Mouse (Mus musculus) olfactory bulb, adult 2 months (tissue): ENCODE results near the gene Gabrb2. TPM values are rescaled to one million over a fixed set of nuclear protein-coding genes. Genes with fewer than 3 reads are reported as not detected.

ENCODE experiments used
- H3K27ac ChIP-seq: fragments of 200-500 bp; 2 replicates; pipeline ENCODE4 v1.5.1; 2012; ENCODE audit warnings: low read depth, low read length; ENCODE audit not compliant: insufficient read depth
- H3K4me1 ChIP-seq: fragments of 200-500 bp; 2 replicates; pipeline ENCODE4 v1.6.1; 2012; ENCODE audit warnings: low read length; ENCODE audit not compliant: control insufficient read depth, insufficient read depth
- H3K4me3 ChIP-seq: fragments of 200-500 bp; 2 replicates; pipeline ENCODE4 v1.5.1; 2012; ENCODE audit warnings: mild to moderate bottlenecking, low read depth, low read length, moderate library complexity; ENCODE audit not compliant: insufficient read depth
- CTCF ChIP-seq: fragments of 200-500 bp; IDR thresholded peaks from 2 replicates; pipeline ENCODE4 v1.5.1; 2012; ENCODE audit warnings: low read depth, mild to moderate bottlenecking, low read length, moderate library complexity; ENCODE audit not compliant: insufficient read depth
- POLR2A ChIP-seq: fragments of 200-500 bp; IDR thresholded peaks from 2 replicates; pipeline ENCODE4 v1.6.1; 2012; ENCODE audit warnings: mild to moderate bottlenecking, low read depth, low read length, moderate library complexity; ENCODE audit not compliant: insufficient read depth
- WGBS: fragments of 180-500 bp; shearing (Covaris S2); methylation state at CpG from one replicate; pipeline ENCODE4 v1.1.7; 2018; 5-methylcytosine and 5-hydroxymethylcytosine counted together
- polyA plus RNA-seq: library from polyadenylated mRNA; stranded (reverse); fragments of >200 nt; gene quantifications from 2 replicates; pipeline ENCODE4 v1.2.4, GENCODE M21; 2012; ENCODE audit warnings: low replicate concordance; ENCODE audit not compliant: missing spikeins, insufficient read depth, insufficient read length

Gabrb2 gene
- not detected in 2 replicates for polyA plus RNA-seq

DNA sequence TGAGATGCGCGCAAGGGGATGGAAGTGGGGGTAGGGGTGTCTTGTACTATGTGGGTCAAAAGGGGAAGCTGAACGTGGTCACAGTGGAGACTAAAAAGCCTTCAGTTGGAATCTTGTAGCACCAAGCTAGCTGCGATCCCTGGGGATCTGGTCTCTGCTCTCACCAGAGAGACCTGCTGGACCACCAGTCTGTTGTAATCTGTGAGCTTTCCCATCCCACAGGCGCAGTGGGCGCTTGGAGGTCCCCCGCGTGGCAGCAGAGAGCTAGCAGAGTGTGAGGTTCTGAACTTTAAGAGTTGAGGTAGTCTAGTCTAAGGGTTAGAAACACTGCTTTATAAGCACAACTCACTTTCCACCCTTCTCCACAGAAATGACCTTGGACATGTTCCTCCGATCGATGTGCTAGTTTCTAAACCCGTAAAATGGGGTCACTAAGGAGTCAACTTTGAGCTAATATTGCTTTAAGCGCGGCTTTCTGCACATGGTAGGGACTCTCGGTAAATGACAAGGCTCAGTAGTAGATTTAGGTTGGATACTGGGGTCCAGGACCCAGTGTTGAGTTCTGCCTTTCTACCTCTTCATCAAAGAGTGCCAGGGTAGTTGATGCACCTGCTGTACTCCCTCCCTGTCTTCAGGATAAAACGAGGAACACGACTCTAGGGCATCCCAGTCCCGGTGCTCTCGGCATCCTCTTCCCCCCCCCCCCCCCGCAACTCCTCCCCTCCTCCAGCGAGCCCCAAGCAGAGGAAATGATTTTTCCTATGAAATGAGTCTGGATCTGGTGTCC is at the start of gene Gabrb2:
Gene Gabrb2 (plus strand): TSS at position 762 of the 787 bp plus-strand sequence.
- Histone ChIP-seq H3K27ac (peak within 1 kb of the TSS; percentile 90), H3K4me3 (peak within 1 kb of the TSS; percentile 64), H3K4me1 (no peaks in the 10 kb centered on the region)
- TF ChIP-seq POLR2A (no peak), CTCF (no peak)
- 32% methylated on average over 20 of the region's 20 CpGs for WGBS

- H3K4me3 ChIP-seq: no peak overlapping the region
- TF ChIP-seq POLR2A: no peak
- TF ChIP-seq CTCF: no peak
- WGBS: 85% methylated on average over 2 of the region's 2 CpGs
Measured at GRCm38 (mm10) chr11:42378983-42379382, 40.6 kb upstream of the Gabrb2 start.

DNA sequence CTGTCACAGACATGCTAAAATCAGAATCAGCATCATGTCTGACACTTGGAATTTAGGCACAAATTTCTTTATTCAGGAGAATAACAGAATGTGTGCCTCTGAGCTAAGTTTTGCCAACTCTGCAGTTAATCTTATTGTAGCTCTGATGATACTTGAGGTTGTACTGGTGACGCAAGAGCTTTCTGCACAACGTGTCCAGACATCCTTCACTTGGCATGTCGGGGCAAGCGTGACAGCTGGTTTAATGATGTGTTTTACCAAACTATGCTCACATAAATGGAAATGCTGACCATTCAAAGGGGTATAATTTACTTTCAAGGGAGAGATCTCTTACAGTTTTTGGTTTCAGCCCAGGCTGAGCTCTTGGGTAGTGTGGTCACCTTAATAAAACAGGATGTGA is 33.1 kb upstream of the Gabrb2 start:
- Histone ChIP-seq H3K4me3 (no peak overlapping the region), H3K27ac (no peak overlapping the region), H3K4me1 (no peaks in the 10 kb centered on the region)
- no peak for TF ChIP-seq CTCF
- TF ChIP-seq POLR2A: no peak
- WGBS: 84% methylated on average over 4 of the region's 4 CpGs

More at GRCm38 (mm10) chr11:42378983-42379382, 40.6 kb upstream of the Gabrb2 start:
- Histone ChIP-seq H3K4me1 (no peaks in the 10 kb centered on the region), H3K27ac (no peak overlapping the region)

DNA sequence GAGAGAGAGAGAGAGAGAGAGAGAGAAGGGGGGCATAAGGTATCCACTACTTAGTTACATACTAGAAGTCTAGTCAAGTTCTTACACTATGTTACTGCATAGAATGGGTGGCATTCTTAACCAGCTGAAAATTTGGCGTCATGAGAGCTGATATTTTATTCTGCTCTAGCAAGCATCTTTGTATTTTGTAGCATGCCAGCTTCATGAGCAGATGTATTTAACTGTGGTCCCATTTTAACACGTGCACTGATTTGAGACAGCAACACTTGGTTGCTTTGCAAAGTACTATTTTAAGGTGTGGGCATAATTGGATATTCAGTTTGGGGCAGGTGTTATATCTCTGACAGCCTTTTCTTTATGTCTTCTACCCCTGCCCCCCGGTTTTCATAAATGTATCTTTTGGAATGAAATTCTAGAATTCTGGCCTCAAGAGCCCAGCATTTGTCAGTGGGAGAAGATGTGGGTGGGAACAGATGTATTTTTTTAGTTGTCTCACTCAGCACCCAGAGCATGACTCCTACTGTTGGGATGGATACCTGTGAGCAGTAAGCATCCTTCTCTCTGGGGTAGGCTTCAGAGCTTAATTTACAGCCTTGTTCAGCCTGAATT is 28.8 kb upstream of the Gabrb2 start:
- WGBS: 68% methylated on average over 3 of the region's 3 CpGs
- H3K27ac ChIP-seq: no peak overlapping the region
- TF ChIP-seq CTCF: no peak
- no peak for TF ChIP-seq POLR2A
- H3K4me1 ChIP-seq: no peaks in the 10 kb centered on the region
- H3K4me3 ChIP-seq: no peak overlapping the region

DNA sequence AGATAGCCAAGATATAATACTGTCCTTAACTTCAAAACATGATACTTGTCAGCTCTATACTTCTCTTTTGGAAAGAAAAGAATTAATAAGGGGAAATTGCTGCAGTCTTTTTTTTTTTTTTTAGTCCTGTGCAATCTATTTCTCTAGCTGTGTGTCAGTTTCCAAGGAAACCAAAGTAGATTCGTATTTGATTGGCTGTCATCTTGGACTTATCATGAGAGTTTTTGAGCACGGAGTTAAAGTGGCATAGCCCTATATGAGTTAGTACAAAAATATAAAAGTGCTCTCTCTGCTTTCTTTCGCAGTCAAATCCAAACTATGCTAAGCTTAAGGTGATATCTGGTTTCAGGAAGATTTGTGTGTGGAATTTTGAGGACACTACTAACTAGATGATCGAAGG is 26.1 kb upstream of the Gabrb2 start:
- 84% methylated on average over 4 of the region's 4 CpGs for WGBS
- TF ChIP-seq POLR2A: no peak
- no peak for TF ChIP-seq CTCF
- no peak overlapping the region for H3K4me3 ChIP-seq

GRCm38 (mm10) chr11:42419791-42420633 is 455 bp downstream of the Gabrb2 start:
- Histone ChIP-seq H3K4me1 (no peaks in the 10 kb centered on the region), H3K4me3 (peak overlapping the region; percentile 64), H3K27ac (peak overlapping the region; percentile 90)
- TF ChIP-seq CTCF: no peak
- TF ChIP-seq POLR2A: no peak
- WGBS: under 1% methylated on average over 23 of the region's 40 CpGs

More for the DNA sequence above, 26.1 kb upstream of the Gabrb2 start:
- no peak overlapping the region for H3K27ac ChIP-seq
- no peaks in the 10 kb centered on the region for H3K4me1 ChIP-seq

DNA sequence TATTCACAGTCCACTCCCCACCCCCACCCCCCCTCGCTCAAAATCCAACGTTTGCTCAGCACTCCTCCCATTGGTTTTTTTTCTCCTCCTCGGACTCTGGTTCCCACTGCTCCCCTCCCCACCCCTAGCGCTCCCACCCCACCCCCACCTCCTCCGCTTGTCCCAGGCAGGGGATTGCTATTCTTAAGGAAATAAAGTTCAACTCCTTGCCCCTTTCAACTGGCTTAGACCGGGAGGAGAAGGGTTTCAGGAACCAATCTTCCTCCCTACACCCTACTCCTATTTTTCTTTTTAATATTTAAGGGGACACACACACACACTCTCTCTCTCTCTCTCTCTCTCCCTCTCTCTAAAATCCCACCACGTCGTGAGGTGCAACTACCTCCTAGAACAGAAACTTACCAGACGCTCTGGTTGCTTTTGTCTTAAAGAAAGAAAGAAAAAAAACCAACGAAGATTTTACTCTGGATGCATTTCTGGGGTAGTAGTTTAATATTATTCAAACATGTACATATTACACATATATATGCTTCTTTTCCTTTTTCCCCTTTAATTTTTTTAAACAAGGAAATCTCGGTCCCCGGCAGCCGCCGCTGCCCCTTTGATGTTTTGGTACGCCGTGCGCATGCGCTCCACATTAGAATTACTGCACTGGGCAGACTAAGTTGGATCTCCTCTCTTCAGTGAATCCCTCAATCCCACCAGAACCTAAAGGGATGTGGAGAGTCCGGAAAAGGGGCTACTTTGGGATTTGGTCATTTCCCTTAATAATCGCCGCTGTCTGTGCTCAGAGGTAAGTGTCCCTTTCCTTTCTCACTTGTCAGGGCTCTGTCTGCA is 1.3 kb downstream of the Gabrb2 start:
- no peaks in the 10 kb centered on the region for H3K4me1 ChIP-seq
- WGBS: 1% methylated on average over 21 of the region's 21 CpGs
- no peak for TF ChIP-seq CTCF
- no peak for TF ChIP-seq POLR2A
- H3K4me3 ChIP-seq: peak overlapping the region; percentile 64
- H3K27ac ChIP-seq: peak overlapping the region; percentile 44; the same call in 1 of the 2 replicates

- no peak overlapping the region for H3K4me3 ChIP-seq
- H3K27ac ChIP-seq: no peak overlapping the region
- H3K4me1 ChIP-seq: no peaks in the 10 kb centered on the region
- peak; percentile 64; the same call in 1 of the 2 replicates for TF ChIP-seq CTCF
- no peak for TF ChIP-seq POLR2A
- 17% methylated on average over 3 of the region's 3 CpGs for WGBS
Measured at GRCm38 (mm10) chr11:42423231-42423630, 3.7 kb downstream of the Gabrb2 start.
